10 mouse cellular contexts compared by ENCODE assay signal in the genomic region with DNA sequence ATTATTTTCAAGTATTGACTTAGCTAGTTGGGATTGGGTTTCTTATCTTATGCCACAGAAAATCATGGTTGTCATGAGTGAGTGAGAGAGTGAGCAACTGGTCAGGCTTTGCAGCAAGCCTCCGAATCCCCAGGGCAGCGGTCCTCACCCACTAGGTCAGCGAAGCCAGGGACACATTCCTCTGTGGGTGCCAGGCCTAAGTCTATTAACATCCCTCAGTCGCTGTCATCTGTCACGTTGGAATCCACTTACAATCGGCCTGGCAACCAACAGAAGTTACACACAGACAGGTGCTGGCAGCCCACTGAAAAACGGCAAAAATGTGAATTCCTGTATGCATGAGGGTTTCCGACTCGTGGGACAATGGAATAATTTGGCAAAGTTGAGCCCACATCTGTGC. TPM values are rescaled to one million over a fixed set of nuclear protein-coding genes. Genes with fewer than 3 reads are reported as not detected.
A peak's percentile ranks its signal among the peaks of the same experiment; 100 is the strongest.
DNase-seq lines count a peak whose midpoint lies in the region; ATAC-seq lines count a peak whose summit lies in the region.
"Had no signal": no experiment of that assay in that cellular context is flagged by ENCODE, and none has a peak within 500 bp of the region (broad histone marks: within the 10 kb centered on the region; RNA-seq: fewer than 3 reads in every experiment).

No protein-coding gene starts in this region.

- ATAC-seq in embryonic facial prominence, embryonic 13.5 days (ENCODE audit: insufficient number of reproducible peaks, insufficient read depth, low FRiP score, low TSS enrichment, low read depth), result no peak
- ATAC-seq in limb, embryonic 15.5 days (ENCODE audit: insufficient number of reproducible peaks, low FRiP score, low TSS enrichment, low read depth), result 0 out of 2 replicates have a peak, but pooled peaks have one; percentile 5
- ATAC-seq in CD4-positive, CD25-positive, alpha-beta regulatory T cell, adult 4 months, result no peak
- ATAC-seq: liver, postnatal 0 days had no signal

- no peaks in the 10 kb centered on the region for H3K36me3 ChIP-seq in embryonic facial prominence, embryonic 13.5 days
- no peaks in the 10 kb centered on the region for H3K36me3 ChIP-seq in limb, embryonic 15.5 days

- no peak overlapping the region for H3K9ac ChIP-seq in embryonic facial prominence, embryonic 13.5 days
- H3K9ac ChIP-seq in limb, embryonic 15.5 days, result no peak overlapping the region
- H3K9ac ChIP-seq: liver, postnatal 0 days had no signal

- no peaks in the 10 kb centered on the region for H3K27me3 ChIP-seq in embryonic facial prominence, embryonic 13.5 days
- H3K27me3 ChIP-seq in limb, embryonic 15.5 days, result no peaks in the 10 kb centered on the region

- H3K27ac ChIP-seq in embryonic facial prominence, embryonic 13.5 days, result peak overlapping the region; percentile 85
- peak overlapping the region; percentile 14; the same call in 1 of the 2 replicates for H3K27ac ChIP-seq in limb, embryonic 15.5 days
- H3K27ac ChIP-seq: hindbrain, postnatal 0 days had no signal

- H3K4me3 ChIP-seq in embryonic facial prominence, embryonic 13.5 days, result no peak overlapping the region
- H3K4me3 ChIP-seq in limb, embryonic 15.5 days, result no peak overlapping the region

- intact Hi-C loops in gastrocnemius, postnatal 36 days (cut with DNase I), result no loop called here
- intact Hi-C loops in left cerebral cortex, postnatal 36 days (cut with DNase I), result no loop called here

- H3K4me2 ChIP-seq in embryonic facial prominence, embryonic 13.5 days, result no peak overlapping the region
- no peak overlapping the region for H3K4me2 ChIP-seq in limb, embryonic 15.5 days

- peaks cover 24% of the 10 kb centered on the region for H3K4me1 ChIP-seq in embryonic facial prominence, embryonic 13.5 days
- H3K4me1 ChIP-seq in limb, embryonic 15.5 days, result peaks cover 21% of the 10 kb centered on the region

- DNase-seq in gastrocnemius, postnatal 10 days, result peak; percentile 32
- no peak for DNase-seq in gastrocnemius, postnatal 36 days
- DNase-seq in layer of hippocampus, postnatal 14 days (ENCODE audit: low spot score in 2 of 2), result peak; percentile 8 to 20
- no peak for DNase-seq in layer of hippocampus, adult 18-20 months (ENCODE audit: low spot score in 2 of 2)
- DNase-seq in left cerebral cortex, postnatal 36 days (ENCODE audit: low spot score in 2 of 2), result no peak

- no peaks in the 10 kb centered on the region for H3K9me3 ChIP-seq in embryonic facial prominence, embryonic 13.5 days
- H3K9me3 ChIP-seq in limb, embryonic 15.5 days, result no peaks in the 10 kb centered on the region

- 70% methylated on average over 9 of the region's 9 CpGs for WGBS in embryonic facial prominence, embryonic 13.5 days
- WGBS in limb, embryonic 15.5 days, result 81% methylated on average over 9 of the region's 9 CpGs

RNA-seq across cellular contexts. Expression of a gene that starts 5.1 kb away (rescaled TPM):
- 1 to 10 TPM; 3.1 to 8.2 TPM for total RNA-seq in gastrocnemius, postnatal 10 days (2021)
- total RNA-seq in gastrocnemius, postnatal 36 days (2021), result 1 to 10 TPM in 1 of 2 experiments, under 1 TPM in 1; 0.49 to 1.5 TPM
- 10 to 100 TPM; 10.4 to 10.8 TPM for total RNA-seq in layer of hippocampus, postnatal 14 days (2021)
- total RNA-seq in layer of hippocampus, adult 18-20 months (2021), result 10 to 100 TPM; 14.7 to 15.7 TPM
- polyA plus RNA-seq in embryonic facial prominence, embryonic 13.5 days (2015; fragmentation: Nextera tagmentation; extraction: Ambion mirVana), result 55.2 and 61.4 TPM in 2 replicates
- 55.6 and 62.3 TPM in 2 replicates for polyA plus RNA-seq in limb, embryonic 15.5 days (2015; fragmentation: Nextera tagmentation; extraction: Ambion mirVana)
- total RNA-seq in left cerebral cortex, postnatal 36 days (2021), result 10 to 100 TPM; 17.8 to 19.8 TPM
- 1 to 10 TPM; 3.3 to 3.5 TPM for polyA plus RNA-seq in CD4-positive, CD25-positive, alpha-beta regulatory T cell, adult 4 months (2017; shearing (Covaris generic))

Comparison
In these comparisons a context has a peak if more than half of its experiments do, and no peak if none do; other contexts are left out.
1. DNase-seq: peak in gastrocnemius, postnatal 10 days (single experiment) and layer of hippocampus, postnatal 14 days (2 of 2); none in gastrocnemius, postnatal 36 days (0 of 2), layer of hippocampus, adult 18-20 months (0 of 2) and left cerebral cortex, postnatal 36 days (0 of 2).